7 mouse cellular contexts compared by ENCODE assay signal in the genomic region with DNA sequence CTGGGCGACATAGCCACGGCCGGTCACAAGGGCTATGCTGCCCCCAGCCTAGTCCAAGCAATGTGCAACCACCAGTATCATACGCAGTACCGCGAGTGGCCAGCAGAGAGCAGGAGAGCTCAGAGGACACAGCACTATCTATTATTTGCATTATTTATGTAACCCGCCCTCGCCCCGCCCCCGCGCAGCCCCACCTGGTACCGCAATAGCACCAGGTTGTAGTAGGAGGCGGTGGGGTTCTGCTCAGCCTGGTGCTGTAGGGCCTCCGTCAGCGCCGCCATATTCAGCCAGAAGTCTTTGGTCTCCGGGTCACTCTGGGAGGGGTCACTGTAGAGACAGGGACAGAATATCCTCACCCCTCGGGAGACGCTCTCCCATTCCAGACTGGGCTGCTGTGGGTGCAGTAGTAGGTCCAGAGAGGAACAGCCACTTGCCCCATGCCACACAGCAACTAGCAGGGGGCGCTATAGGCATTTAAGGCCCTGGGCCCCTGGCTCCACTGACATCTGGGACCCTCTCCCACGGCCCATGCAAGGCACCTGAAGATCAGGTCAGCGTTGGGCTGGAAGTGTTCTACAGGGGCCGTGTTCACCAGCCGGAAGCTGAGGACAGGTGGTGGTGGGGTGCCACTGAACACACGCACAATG. TPM values are rescaled to one million over a fixed set of nuclear protein-coding genes. Genes with fewer than 3 reads are reported as not detected.
DNase-seq lines count a peak whose midpoint lies in the region; ATAC-seq lines count a peak whose summit lies in the region.

No protein-coding gene starts in this region.

- H3K27ac ChIP-seq in limb, embryonic 10.5 days: no peak overlapping the region
- H3K27ac ChIP-seq in midbrain, embryonic 12.5 days (replicated peaks): no peak overlapping the region

- peak; percentile 67 for DNase-seq in adrenal gland, adult 2 months
- DNase-seq in embryo, embryonic 10.5 days (ENCODE audit: low spot score): peak; percentile 91
- DNase-seq in gonadal fat pad, adult 2 months (ENCODE audit: low read depth): peak; percentile 17
- DNase-seq in kidney, adult 18-20 months: peak; percentile 86
- DNase-seq in limb, embryonic 10.5 days (ENCODE audit: low spot score): peak; percentile 89
- DNase-seq in spleen, adult 18-20 months: peak; percentile 56 to 79

- peak; percentile 76 for ATAC-seq in midbrain, embryonic 12.5 days (ENCODE audit: low FRiP score, low read depth)

- peaks cover 77% of the 10 kb centered on the region for H3K27me3 ChIP-seq in limb, embryonic 10.5 days (ENCODE audit: low read depth, poor library complexity, severe bottlenecking)
- peaks cover 45% of the 10 kb centered on the region for H3K27me3 ChIP-seq in midbrain, embryonic 12.5 days

- 21% methylated on average over 25 of the region's 25 CpGs for WGBS in limb, embryonic 10.5 days
- 24% methylated on average over 25 of the region's 25 CpGs for WGBS in midbrain, embryonic 12.5 days

- H3K9ac ChIP-seq in midbrain, embryonic 12.5 days (replicated peaks): no peak overlapping the region

- H3K36me3 ChIP-seq in limb, embryonic 10.5 days: no peaks in the 10 kb centered on the region
- H3K36me3 ChIP-seq in midbrain, embryonic 12.5 days: peaks cover 24% of the 10 kb centered on the region; the same call in 1 of the 2 replicates

- H3K4me2 ChIP-seq in midbrain, embryonic 12.5 days (replicated peaks): peak overlapping the region; percentile 44

- no peaks in the 10 kb centered on the region for H3K9me3 ChIP-seq in limb, embryonic 10.5 days (replicated peaks)
- no peaks in the 10 kb centered on the region for H3K9me3 ChIP-seq in midbrain, embryonic 12.5 days

- peaks cover 10% of the 10 kb centered on the region for H3K4me1 ChIP-seq in limb, embryonic 10.5 days
- 0 out of 2 replicates have a peak, but pooled peaks cover 4% of the 10 kb centered on the region for H3K4me1 ChIP-seq in midbrain, embryonic 12.5 days

- peak overlapping the region; percentile 3; the same call in 1 of the 2 replicates for H3K4me3 ChIP-seq in limb, embryonic 10.5 days
- H3K4me3 ChIP-seq in midbrain, embryonic 12.5 days: 0 out of 2 replicates have a peak overlapping the region, but pooled peaks have one; percentile 9

RNA-seq across cellular contexts. Expression of a gene that starts 8.3 kb away (rescaled TPM):
- 1 to 10 TPM; 4.4 to 5.7 TPM for total RNA-seq in adrenal gland, adult 2 months (2021)
- polyA plus RNA-seq in adrenal gland, adult 2 months (2012; rRNA removed): 14.4 and 17.5 TPM in 2 replicates
- polyA plus RNA-seq in gonadal fat pad, adult 2 months (2012; rRNA removed): 7.9 and 11.1 TPM in 2 replicates
- polyA plus RNA-seq in limb, embryonic 10.5 days (2016; fragmentation: Nextera tagmentation; extraction: Ambion mirVana): 0.67 and 1.2 TPM in 2 replicates
- 0.55 and 0.66 TPM in 2 replicates for polyA plus RNA-seq in midbrain, embryonic 12.5 days (2016; fragmentation: Nextera tagmentation; extraction: Ambion mirVana)

RNA-seq across cellular contexts. Expression of a gene that starts 15.6 kb away (rescaled TPM):
- 1 to 10 TPM; 1.8 to 2.7 TPM for total RNA-seq in adrenal gland, adult 2 months (2021)
- 8.2 and 10.6 TPM in 2 replicates for polyA plus RNA-seq in adrenal gland, adult 2 months (2012; rRNA removed)
- 6.1 TPM in 2 replicates for polyA plus RNA-seq in gonadal fat pad, adult 2 months (2012; rRNA removed)
- polyA plus RNA-seq in limb, embryonic 10.5 days (2016; fragmentation: Nextera tagmentation; extraction: Ambion mirVana): 2.2 and 4.3 TPM in 2 replicates
- 39.2 and 43.7 TPM in 2 replicates for polyA plus RNA-seq in midbrain, embryonic 12.5 days (2016; fragmentation: Nextera tagmentation; extraction: Ambion mirVana)

RNA-seq across cellular contexts. Expression of a gene that starts 20.9 kb away (rescaled TPM):
- 1 to 10 TPM; 7.1 to 7.5 TPM for total RNA-seq in adrenal gland, adult 2 months (2021)
- polyA plus RNA-seq in adrenal gland, adult 2 months (2012; rRNA removed): 39.2 and 39.3 TPM in 2 replicates
- 10.6 and 37.9 TPM in 2 replicates for polyA plus RNA-seq in gonadal fat pad, adult 2 months (2012; rRNA removed)
- polyA plus RNA-seq in limb, embryonic 10.5 days (2016; fragmentation: Nextera tagmentation; extraction: Ambion mirVana): 0.53 and 0.76 TPM in 2 replicates
- not detected in 2 replicates for polyA plus RNA-seq in midbrain, embryonic 12.5 days (2016; fragmentation: Nextera tagmentation; extraction: Ambion mirVana)

RNA-seq across cellular contexts. Expression of a gene that starts 33.8 kb away (rescaled TPM):
- 10 to 100 TPM in 1 of 2 experiments, 1 to 10 TPM in 1; 9.4 to 19.0 TPM for total RNA-seq in adrenal gland, adult 2 months (2021)
- 32.3 and 44.2 TPM in 2 replicates for polyA plus RNA-seq in adrenal gland, adult 2 months (2012; rRNA removed)
- 19.6 and 19.9 TPM in 2 replicates for polyA plus RNA-seq in gonadal fat pad, adult 2 months (2012; rRNA removed)
- 3.7 and 4.6 TPM in 2 replicates for polyA plus RNA-seq in limb, embryonic 10.5 days (2016; fragmentation: Nextera tagmentation; extraction: Ambion mirVana)
- 3.3 and 3.4 TPM in 2 replicates for polyA plus RNA-seq in midbrain, embryonic 12.5 days (2016; fragmentation: Nextera tagmentation; extraction: Ambion mirVana)

RNA-seq across cellular contexts. Expression of a gene that starts 38.4 kb away (rescaled TPM):
- total RNA-seq in adrenal gland, adult 2 months (2021): 10 to 100 TPM in 1 of 2 experiments, 1 to 10 TPM in 1; 6.0 to 10.5 TPM
- 4.4 and 6.3 TPM in 2 replicates for polyA plus RNA-seq in adrenal gland, adult 2 months (2012; rRNA removed)
- 0.58 and 2.0 TPM in 2 replicates for polyA plus RNA-seq in gonadal fat pad, adult 2 months (2012; rRNA removed)
- polyA plus RNA-seq in limb, embryonic 10.5 days (2016; fragmentation: Nextera tagmentation; extraction: Ambion mirVana): 0.40 and 0.51 TPM in 2 replicates
- 12.8 and 16.9 TPM in 2 replicates for polyA plus RNA-seq in midbrain, embryonic 12.5 days (2016; fragmentation: Nextera tagmentation; extraction: Ambion mirVana)

Comparison
In these comparisons a context has a peak if more than half of its experiments do, and no peak if none do; other contexts are left out.
1. DNase-seq: peak in every context shown above with its lines; median percentile 91 in embryo, embryonic 10.5 days; 89 in limb, embryonic 10.5 days; 86 in kidney, adult 18-20 months; 68 in spleen, adult 18-20 months; 67 in adrenal gland, adult 2 months; 17 in gonadal fat pad, adult 2 months.